Mouse (Mus musculus) liver, embryonic 11.5 days (tissue): ENCODE measurements around the gene Sox12. TPM values are rescaled to one million over a fixed set of nuclear protein-coding genes. Genes with fewer than 3 reads are reported as not detected.

ENCODE experiments used
- ATAC-seq: fragments of 200-750 bp; cut with Nextera tagmentation; replicated peaks from 2 replicates; pipeline ENCODE4 v1.8.0; 2017; ENCODE audit warnings: moderate number of reproducible peaks, mild to moderate bottlenecking, moderate TSS enrichment, moderate library complexity; ENCODE audit not compliant: low FRiP score
- DNase-seq: peaks from one replicate; pipeline ENCODE4 v3.0.0-alpha.2; 2017; ENCODE audit warnings: low spot score
- H3K27ac ChIP-seq: fragments of 300-500 bp; sonication (generic); 2 replicates; pipeline ENCODE4 v1.5.1; 2014; ENCODE audit warnings: mild to moderate bottlenecking, low read depth, low read length, control low read depth
- H3K27me3 ChIP-seq: fragments of 300-500 bp; sonication (generic); replicated peaks from 2 replicates; pipeline ENCODE4 v1.6.1; 2014; ENCODE audit warnings: low read length, mixed read lengths; ENCODE audit not compliant: control insufficient read depth, insufficient read depth
- H3K36me3 ChIP-seq: fragments of 300-500 bp; sonication (generic); 2 replicates; pipeline ENCODE4 v1.6.1; 2014; ENCODE audit warnings: mild to moderate bottlenecking, low read length, moderate library complexity, mixed read lengths; ENCODE audit not compliant: control insufficient read depth, insufficient read depth
- H3K4me1 ChIP-seq: fragments of 300-500 bp; sonication (generic); replicated peaks from 2 replicates; pipeline ENCODE4 v1.6.1; 2014; ENCODE audit warnings: low read length, mixed read lengths; ENCODE audit not compliant: control insufficient read depth, insufficient read depth
- H3K4me2 ChIP-seq: fragments of 300-500 bp; sonication (generic); 2 replicates; pipeline ENCODE4 v1.6.1; 2014; ENCODE audit warnings: mild to moderate bottlenecking, control low read depth, moderate library complexity
- H3K4me3 ChIP-seq: fragments of 300-500 bp; sonication (generic); 2 replicates; pipeline ENCODE4 v1.5.1; 2014; ENCODE audit warnings: low read depth, low read length, control low read depth
- H3K9ac ChIP-seq: fragments of 300-500 bp; sonication (generic); 2 replicates; pipeline ENCODE4 v1.6.1; 2014; ENCODE audit warnings: low read depth, low read length, control low read depth
- H3K9me3 ChIP-seq: fragments of 300-500 bp; sonication (generic); 2 replicates; pipeline ENCODE4 v1.6.1; 2016; ENCODE audit warnings: low read length, inconsistent platforms, mixed read lengths; ENCODE audit not compliant: control insufficient read depth
- WGBS: fragments of 180-500 bp; shearing (Covaris S2); extraction: QIAGEN DNeasy Blood & Tissue Kit; methylation state at CpG from one replicate; pipeline ENCODE4 v1.1.7; 2014; 5-methylcytosine and 5-hydroxymethylcytosine counted together
- polyA plus RNA-seq: library from polyadenylated mRNA; unstranded; fragments of >200 nt; fragmentation: Nextera tagmentation; extraction: Ambion mirVana; gene quantifications from 2 replicates; pipeline ENCODE4 v1.2.1, GENCODE M21; 2014

Sox12 gene
- polyA plus RNA-seq: 8.5 and 9.8 TPM in 2 replicates

DNA sequence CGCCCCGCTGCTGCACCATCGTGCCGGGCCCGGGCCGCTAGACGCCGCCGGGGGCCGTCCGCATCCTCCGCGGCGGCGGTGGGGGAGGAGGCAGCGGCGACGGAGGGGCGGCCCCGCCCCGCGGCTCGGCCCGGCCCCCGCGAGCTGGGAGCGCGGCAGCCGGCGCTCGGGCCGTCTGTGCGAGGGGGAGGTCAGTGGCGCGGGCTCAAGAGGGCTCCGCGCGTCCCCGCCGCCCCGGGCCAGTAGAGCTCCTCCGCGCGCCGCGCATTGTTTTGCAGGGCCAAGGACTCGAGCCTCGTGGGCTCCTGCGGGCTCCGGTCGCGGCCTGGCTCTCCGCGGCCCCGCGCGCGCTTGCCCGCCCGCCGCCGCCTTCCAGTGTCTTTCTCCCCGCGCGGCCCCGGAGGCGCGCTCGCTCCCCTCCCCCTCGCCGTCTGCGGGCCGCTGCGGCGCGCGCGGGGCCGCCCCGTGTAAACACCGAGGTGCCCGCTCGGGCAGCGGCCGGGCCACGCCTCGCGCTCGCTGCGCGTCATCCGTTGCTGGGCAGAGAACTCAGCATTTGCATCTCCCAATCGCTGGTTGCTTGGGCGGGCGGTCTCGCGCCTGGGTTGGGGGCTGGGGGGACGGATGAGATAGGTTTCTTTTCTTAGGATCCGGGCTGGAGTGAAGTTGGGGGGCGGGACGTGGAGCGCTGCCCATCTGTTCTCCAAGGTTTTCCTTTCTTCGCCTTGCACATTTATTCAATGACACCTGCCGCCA lies at the start of gene Sox12:
Sox12 (minus strand) TSS at position 384 of the 756 bp plus-strand sequence.
- Histone ChIP-seq H3K9me3 (no peaks in the 10 kb centered on the region), H3K36me3 (no peaks in the 10 kb centered on the region), H3K4me1 (peaks cover 40% of the 10 kb centered on the region), H3K4me2 (peak within 1 kb of the TSS; percentile 99), H3K27ac (peak within 1 kb of the TSS; percentile 100), H3K9ac (peak within 1 kb of the TSS; percentile 76), H3K4me3 (peak within 1 kb of the TSS; percentile 74), H3K27me3 (no peaks in the 10 kb centered on the region)
- DNase-seq (peak; percentile 95), ATAC-seq (peak; percentile 63)
- under 1% methylated on average over 89 of the region's 104 CpGs for WGBS

DNA sequence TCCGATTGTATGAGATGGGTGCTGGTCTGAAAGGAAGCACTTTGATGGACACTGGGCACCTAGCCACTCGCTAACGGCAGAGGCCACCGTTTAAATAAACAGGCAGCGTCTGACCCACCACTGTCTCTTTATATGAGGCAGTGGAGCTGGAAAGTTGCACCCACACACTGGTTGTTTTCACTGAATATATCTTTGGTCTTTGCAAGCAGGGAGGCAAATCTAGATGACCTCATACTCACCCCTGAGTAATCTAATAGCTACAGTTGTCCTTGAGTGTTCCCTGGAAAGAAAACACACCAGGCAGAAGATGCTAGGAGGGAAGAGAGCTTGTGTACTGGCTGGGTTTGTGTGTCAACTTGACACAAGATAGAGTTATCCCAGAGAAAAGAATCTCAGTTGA lies 49.6 kb upstream of the Sox12 start:
- no peaks in the 10 kb centered on the region for H3K9me3 ChIP-seq
- no peak overlapping the region for H3K27ac ChIP-seq
- H3K36me3 ChIP-seq: no peaks in the 10 kb centered on the region
- 60% methylated on average over 5 of the region's 5 CpGs for WGBS
- H3K27me3 ChIP-seq: peaks cover 2% of the 10 kb centered on the region; the same call in 1 of the 2 replicates
- ATAC-seq (no peak), DNase-seq (no peak)
- H3K4me3 ChIP-seq: no peak overlapping the region
- H3K9ac ChIP-seq: no peak overlapping the region
- H3K4me1 ChIP-seq: 0 out of 2 replicates have a peak, but pooled peaks cover 7% of the 10 kb centered on the region
- H3K4me2 ChIP-seq: no peak overlapping the region

DNA sequence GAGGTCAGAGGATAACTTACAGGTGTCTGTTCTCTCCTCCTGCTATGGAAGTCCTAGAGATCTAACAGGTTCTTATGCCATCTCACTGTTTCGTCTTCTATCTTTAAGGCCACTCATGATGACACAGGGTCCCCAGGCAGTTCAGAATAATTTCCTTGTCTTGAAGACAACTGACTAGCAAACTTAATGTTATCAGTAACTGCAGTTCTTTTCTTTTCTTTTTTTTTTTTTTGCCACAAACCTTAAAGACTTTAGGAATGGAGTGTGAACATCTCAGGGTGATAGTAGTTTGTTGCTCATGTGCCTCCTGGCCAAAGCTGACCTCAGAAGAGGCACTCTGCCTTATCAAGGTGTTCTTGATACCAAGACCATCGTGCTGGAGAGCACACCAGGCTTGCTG lies 48.8 kb upstream of the Sox12 start:
- Histone ChIP-seq H3K4me2 (no peak overlapping the region), H3K9ac (no peak overlapping the region), H3K9me3 (no peaks in the 10 kb centered on the region), H3K4me1 (0 out of 2 replicates have a peak, but pooled peaks cover 7% of the 10 kb centered on the region), H3K4me3 (no peak overlapping the region), H3K27me3 (no peaks in the 10 kb centered on the region), H3K36me3 (no peaks in the 10 kb centered on the region), H3K27ac (no peak overlapping the region)
- ATAC-seq (no peak; the same call in 1 of the 2 replicates), DNase-seq (no peak)
- 28% methylated on average over 2 of the region's 2 CpGs for WGBS

DNA sequence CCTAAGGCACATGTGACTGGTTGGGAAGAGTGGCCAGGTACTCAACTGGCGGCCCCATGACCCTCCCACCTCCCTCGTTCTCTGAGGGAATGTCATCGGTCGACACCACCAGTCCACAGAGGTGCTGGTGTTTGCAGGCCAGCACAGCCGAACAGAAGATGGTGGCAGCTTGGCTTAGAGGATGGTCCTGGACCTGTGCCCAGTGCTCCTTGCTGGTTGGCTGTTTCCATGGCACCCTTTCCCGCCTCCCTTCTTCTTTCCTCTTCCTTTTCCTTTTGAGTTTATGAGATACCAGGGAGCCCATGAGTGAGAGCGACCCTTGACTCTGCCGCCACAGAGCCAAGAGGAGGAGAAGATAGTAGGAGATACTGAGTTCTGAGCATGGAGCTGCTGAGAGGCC lies 45.4 kb upstream of the Sox12 start:
- H3K27me3 ChIP-seq: no peaks in the 10 kb centered on the region
- H3K4me1 ChIP-seq: 0 out of 2 replicates have a peak, but pooled peaks cover 7% of the 10 kb centered on the region
- no peak overlapping the region for H3K4me2 ChIP-seq
- no peaks in the 10 kb centered on the region for H3K36me3 ChIP-seq
- no peak overlapping the region for H3K27ac ChIP-seq
- no peak overlapping the region for H3K4me3 ChIP-seq
- 84% methylated on average over 8 of the region's 8 CpGs for WGBS
- ATAC-seq (no peak), DNase-seq (no peak)
- no peak overlapping the region for H3K9ac ChIP-seq
- H3K9me3 ChIP-seq: no peaks in the 10 kb centered on the region

DNA sequence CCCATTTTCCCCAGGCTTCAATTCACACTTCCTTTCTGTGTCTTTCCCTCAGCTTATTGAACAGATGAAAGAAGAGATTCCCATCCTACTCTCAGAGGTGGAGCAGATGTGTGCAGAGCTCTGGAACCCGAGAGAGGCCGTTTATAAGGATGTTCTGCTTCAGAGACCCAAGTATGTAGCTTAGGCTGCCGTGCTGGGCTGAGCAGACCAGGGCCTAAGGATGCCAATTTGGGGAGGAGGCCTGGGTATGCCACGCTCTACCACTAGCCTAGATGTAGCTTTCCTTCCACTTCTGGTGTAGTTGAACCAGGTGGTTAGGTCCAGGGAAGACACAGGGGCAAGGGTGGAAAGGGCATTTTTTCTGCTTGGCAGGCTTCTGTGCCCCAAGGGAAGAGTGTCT lies 44.5 kb upstream of the Sox12 start:
- Histone ChIP-seq H3K9ac (no peak overlapping the region), H3K27me3 (no peaks in the 10 kb centered on the region), H3K4me3 (no peak overlapping the region), H3K4me1 (peaks cover 9% of the 10 kb centered on the region), H3K36me3 (no peaks in the 10 kb centered on the region), H3K9me3 (no peaks in the 10 kb centered on the region), H3K27ac (no peak overlapping the region), H3K4me2 (no peak overlapping the region)
- ATAC-seq (no peak), DNase-seq (no peak)
- WGBS: 84% methylated on average over 4 of the region's 4 CpGs

DNA sequence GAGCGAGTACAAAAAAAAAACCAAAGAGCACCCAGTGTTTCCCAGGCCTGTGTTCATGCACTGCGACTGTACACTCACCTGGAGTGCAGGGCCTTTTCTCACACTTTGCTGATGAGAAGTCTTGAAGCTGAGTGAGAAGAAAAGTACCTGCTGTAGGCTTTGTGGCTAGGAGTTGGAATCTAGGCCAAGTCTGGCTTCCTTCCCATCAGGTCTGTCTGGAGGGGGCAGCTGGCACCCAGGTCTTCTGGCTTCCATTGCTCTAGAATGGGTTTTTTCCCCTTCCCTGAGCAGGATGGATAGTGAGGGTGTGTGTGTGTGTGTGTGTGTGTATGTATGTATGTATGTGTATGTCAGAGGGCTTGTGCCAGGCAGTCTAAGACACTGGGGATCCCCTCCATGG lies 42.0 kb upstream of the Sox12 start:
- Histone ChIP-seq H3K4me1 (peaks cover 11% of the 10 kb centered on the region), H3K4me2 (no peak overlapping the region), H3K9me3 (no peaks in the 10 kb centered on the region), H3K27ac (no peak overlapping the region), H3K36me3 (no peaks in the 10 kb centered on the region), H3K27me3 (no peaks in the 10 kb centered on the region; the same call in 1 of the 2 replicates), H3K4me3 (no peak overlapping the region), H3K9ac (no peak overlapping the region)
- WGBS: 97% methylated on average over 2 of the region's 2 CpGs
- ATAC-seq (no peak), DNase-seq (no peak)

DNA sequence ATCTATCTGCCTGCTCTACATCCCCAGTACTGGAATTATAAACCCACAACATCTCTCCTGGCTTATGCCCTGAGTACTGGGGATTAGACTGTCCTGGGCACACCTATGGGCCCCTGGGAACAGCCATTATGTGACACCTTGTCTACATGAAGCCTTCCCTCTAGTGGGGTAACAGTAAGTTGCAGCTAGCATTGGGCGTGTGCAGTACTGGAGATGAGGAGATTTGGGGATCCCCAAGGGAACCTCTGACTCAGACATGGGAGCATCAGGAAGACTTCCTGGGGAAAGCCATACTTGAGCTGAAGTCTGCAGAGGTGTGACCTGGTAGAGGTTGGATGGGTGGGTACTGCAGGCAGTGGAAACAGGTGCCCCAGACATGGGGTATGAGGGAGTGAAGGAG lies 41.1 kb upstream of the Sox12 start:
- H3K27me3 ChIP-seq: no peaks in the 10 kb centered on the region; the same call in 1 of the 2 replicates
- 90% methylated on average over 1 of the region's 1 CpGs for WGBS
- no peak for ATAC-seq
- H3K9ac ChIP-seq: no peak overlapping the region
- H3K4me1 ChIP-seq: peaks cover 11% of the 10 kb centered on the region
- no peak overlapping the region for H3K27ac ChIP-seq
- H3K4me3 ChIP-seq: no peak overlapping the region
- no peak for DNase-seq
- H3K9me3 ChIP-seq: no peaks in the 10 kb centered on the region
- no peaks in the 10 kb centered on the region for H3K36me3 ChIP-seq
- no peak overlapping the region for H3K4me2 ChIP-seq

DNA sequence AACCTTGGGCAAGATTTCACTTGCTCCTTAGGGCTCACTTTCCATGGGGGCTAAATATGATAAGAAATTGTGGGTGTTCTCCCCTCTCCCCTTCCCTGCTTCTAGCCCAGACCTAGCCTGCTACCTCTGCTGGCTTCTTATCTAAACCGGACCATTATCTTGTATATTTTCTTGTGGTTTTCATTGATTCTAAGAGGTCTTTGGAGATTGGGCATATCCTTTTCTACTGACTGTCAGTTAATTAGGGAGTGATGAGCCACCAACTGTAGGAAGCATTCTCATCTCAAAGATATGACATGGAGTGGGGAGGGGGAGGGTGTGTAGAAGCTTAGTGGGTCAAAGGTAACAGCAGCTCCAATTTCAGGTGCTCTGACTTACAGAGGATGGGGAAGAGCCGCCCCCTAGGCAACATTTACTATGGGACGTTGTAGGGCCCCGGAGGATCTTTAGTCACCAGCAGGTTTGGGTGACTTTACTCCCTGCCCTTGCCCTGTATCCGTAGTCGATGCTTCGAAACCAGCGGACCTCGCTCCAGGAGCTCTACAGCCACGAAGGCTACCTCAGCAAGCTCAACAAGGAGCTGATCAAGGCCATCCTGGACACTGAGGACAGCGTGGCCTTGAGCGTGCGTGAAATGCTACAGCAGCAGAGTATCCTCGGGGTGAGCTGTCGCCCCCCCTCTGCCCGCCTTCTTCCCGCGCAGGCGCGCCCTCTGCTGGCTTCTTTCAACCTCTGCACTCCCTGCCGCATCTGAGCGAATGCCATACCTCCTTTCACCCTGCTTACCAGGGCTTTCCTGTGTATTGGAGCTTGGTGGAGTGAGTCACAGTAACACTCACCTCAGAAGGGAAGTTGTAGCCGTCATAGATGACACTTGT lies 39.4 kb upstream of the Sox12 start:
- ATAC-seq (peak; percentile 74), DNase-seq (peak; percentile 76)
- Histone ChIP-seq H3K27me3 (no peaks in the 10 kb centered on the region; the same call in 1 of the 2 replicates), H3K27ac (no peak overlapping the region), H3K9ac (0 out of 2 replicates have a peak overlapping the region, but pooled peaks have one; percentile 46), H3K9me3 (no peaks in the 10 kb centered on the region), H3K4me3 (peak overlapping the region; percentile 44), H3K4me2 (peak overlapping the region; percentile 83), H3K36me3 (no peaks in the 10 kb centered on the region), H3K4me1 (peaks cover 14% of the 10 kb centered on the region)
- 3% methylated on average over 23 of the region's 23 CpGs for WGBS
